Mouse (Mus musculus) embryonic facial prominence, embryonic 15.5 days (tissue): ENCODE results near the gene Tspan2. TPM values are rescaled to one million over a fixed set of nuclear protein-coding genes. Genes with fewer than 3 reads are reported as not detected.

ENCODE experiments used
- ATAC-seq: fragments of 200-750 bp; cut with Nextera tagmentation; 2 replicates; pipeline ENCODE4 v1.8.0; 2017; ENCODE audit warnings: low read depth, moderate TSS enrichment; ENCODE audit not compliant: insufficient number of reproducible peaks, low FRiP score, low TSS enrichment
- H3K27ac ChIP-seq: fragments of 300-500 bp; sonication (generic); replicated peaks from 2 replicates; pipeline ENCODE4 v1.5.1; 2015; ENCODE audit warnings: mild to moderate bottlenecking, inconsistent platforms
- H3K27me3 ChIP-seq: fragments of 300-500 bp; sonication (generic); 2 replicates; pipeline ENCODE4 v1.6.1; 2015; ENCODE audit warnings: inconsistent platforms
- H3K36me3 ChIP-seq: fragments of 300-500 bp; sonication (generic); 2 replicates; pipeline ENCODE4 v1.6.1; 2015; ENCODE audit warnings: mild to moderate bottlenecking, inconsistent platforms
- H3K4me1 ChIP-seq: fragments of 300-500 bp; sonication (generic); 2 replicates; pipeline ENCODE4 v1.6.1; 2015; ENCODE audit warnings: inconsistent platforms
- H3K4me2 ChIP-seq: fragments of 300-500 bp; sonication (generic); replicated peaks from 2 replicates; pipeline ENCODE4 v1.6.1; 2015; ENCODE audit warnings: mild to moderate bottlenecking, inconsistent platforms
- H3K4me3 ChIP-seq: fragments of 300-500 bp; sonication (generic); replicated peaks from 2 replicates; pipeline ENCODE4 v1.5.1; 2015; ENCODE audit warnings: mild to moderate bottlenecking, inconsistent platforms
- H3K9ac ChIP-seq: fragments of 300-500 bp; sonication (generic); 2 replicates; pipeline ENCODE4 v1.6.1; 2015; ENCODE audit warnings: inconsistent platforms
- H3K9me3 ChIP-seq: fragments of 300-500 bp; sonication (generic); replicated peaks from 2 replicates; pipeline ENCODE4 v1.6.1; 2016; ENCODE audit warnings: inconsistent platforms
- WGBS: fragments of 180-500 bp; shearing (Covaris S2); methylation state at CpG from one replicate; pipeline ENCODE4 v1.1.7; 2015; 5-methylcytosine and 5-hydroxymethylcytosine counted together
- polyA plus RNA-seq: library from polyadenylated mRNA; unstranded; fragments of >200 nt; fragmentation: Nextera tagmentation; extraction: Ambion mirVana; gene quantifications from 2 replicates; pipeline ENCODE4 v1.2.1, GENCODE M21; 2015

Gene Tspan2
- polyA plus RNA-seq, 1 experiment from 2014 or later: 7.1 TPM

- no peak overlapping the region for H3K4me2 ChIP-seq
- ATAC-seq: no peak
- no peak overlapping the region for H3K27ac ChIP-seq
- H3K27me3 ChIP-seq: no peaks in the 10 kb centered on the region
- 64% methylated on average over 5 of the region's 5 CpGs for WGBS
- H3K4me1 ChIP-seq: peaks cover 4% of the 10 kb centered on the region; the same call in 1 of the 2 replicates
- H3K9me3 ChIP-seq: no peaks in the 10 kb centered on the region
- H3K36me3 ChIP-seq: no peaks in the 10 kb centered on the region
- H3K4me3 ChIP-seq: no peak overlapping the region
- no peak overlapping the region for H3K9ac ChIP-seq
These were observed 14.4 kb downstream of the Tspan2 start for GRCm38 (mm10) chr3:102748686-102749085.

DNA sequence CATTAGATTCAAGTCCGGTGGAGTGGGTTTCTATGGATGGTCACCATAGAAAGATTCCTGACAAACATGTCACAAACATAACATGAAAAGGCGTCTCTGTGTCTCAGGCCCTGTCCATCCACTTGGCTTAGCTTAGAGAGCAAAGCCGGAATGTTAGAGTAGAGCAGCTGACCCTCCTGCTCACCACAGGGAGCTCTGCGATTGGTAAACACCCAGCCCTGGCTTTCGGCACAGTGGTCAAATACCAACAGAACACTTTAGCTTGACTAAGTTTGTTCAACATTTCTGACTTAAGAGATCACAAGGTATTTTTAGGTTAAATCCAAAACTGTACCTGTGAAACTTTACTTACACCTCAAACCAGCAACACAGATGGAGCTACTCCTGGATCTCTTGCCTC lies 16.8 kb downstream of the Tspan2 start:
- H3K9ac ChIP-seq: no peak overlapping the region
- ATAC-seq: no peak
- H3K36me3 ChIP-seq: no peaks in the 10 kb centered on the region
- no peaks in the 10 kb centered on the region for H3K9me3 ChIP-seq
- 0 out of 2 replicates have a peak, but pooled peaks cover 4% of the 10 kb centered on the region for H3K4me1 ChIP-seq
- no peak overlapping the region for H3K4me3 ChIP-seq
- H3K27ac ChIP-seq: no peak overlapping the region
- no peak overlapping the region for H3K4me2 ChIP-seq
- no peaks in the 10 kb centered on the region for H3K27me3 ChIP-seq
- WGBS: 84% methylated on average over 5 of the region's 5 CpGs

GRCm38 (mm10) chr3:102751536-102751935 lies 17.2 kb downstream of the Tspan2 start:
- Histone ChIP-seq H3K27ac (no peak overlapping the region), H3K4me3 (no peak overlapping the region)
- 86% methylated on average over 3 of the region's 3 CpGs for WGBS

DNA sequence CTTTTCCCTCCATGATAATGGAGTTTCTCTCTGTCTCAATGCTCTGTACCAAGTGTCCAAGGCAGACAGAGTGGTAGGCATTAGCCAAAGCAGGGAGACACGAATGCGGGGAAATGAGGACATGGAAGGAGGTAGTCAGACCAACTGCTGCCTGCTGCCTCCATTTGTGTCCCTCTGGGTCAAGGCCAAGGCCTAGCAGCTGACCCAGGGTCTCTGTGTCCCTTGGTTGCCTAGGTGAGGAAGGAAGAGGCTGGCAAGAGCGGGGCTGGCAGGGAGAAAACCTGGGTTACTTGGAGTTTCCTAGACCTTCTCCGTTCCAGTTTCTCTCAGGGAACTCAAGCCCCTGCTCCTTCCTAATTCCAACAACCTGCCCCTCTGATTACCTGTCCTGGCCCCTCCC lies 17.7 kb downstream of the Tspan2 start:
- Histone ChIP-seq H3K27ac (no peak overlapping the region), H3K27me3 (no peaks in the 10 kb centered on the region), H3K4me1 (0 out of 2 replicates have a peak, but pooled peaks cover 1% of the 10 kb centered on the region), H3K4me2 (no peak overlapping the region), H3K4me3 (no peak overlapping the region), H3K36me3 (no peaks in the 10 kb centered on the region), H3K9me3 (no peaks in the 10 kb centered on the region), H3K9ac (no peak overlapping the region)
- 94% methylated on average over 4 of the region's 4 CpGs for WGBS
- ATAC-seq: no peak

More at GRCm38 (mm10) chr3:102751536-102751935, 17.2 kb downstream of the Tspan2 start:
- Histone ChIP-seq H3K36me3 (no peaks in the 10 kb centered on the region), H3K4me2 (no peak overlapping the region), H3K4me1 (0 out of 2 replicates have a peak, but pooled peaks cover 4% of the 10 kb centered on the region), H3K27me3 (no peaks in the 10 kb centered on the region), H3K9ac (no peak overlapping the region), H3K9me3 (no peaks in the 10 kb centered on the region)
- no peak for ATAC-seq

GRCm38 (mm10) chr3:102752457-102752856 lies 18.1 kb downstream of the Tspan2 start:
- Histone ChIP-seq H3K4me2 (no peak overlapping the region), H3K36me3 (no peaks in the 10 kb centered on the region), H3K4me1 (no peaks in the 10 kb centered on the region), H3K4me3 (no peak overlapping the region), H3K27me3 (no peaks in the 10 kb centered on the region), H3K9me3 (no peaks in the 10 kb centered on the region), H3K27ac (no peak overlapping the region), H3K9ac (no peak overlapping the region)
- WGBS: 67% methylated on average over 5 of the region's 5 CpGs
- no peak for ATAC-seq

- H3K4me1 ChIP-seq: no peaks in the 10 kb centered on the region
- ATAC-seq: no peak
- no peak overlapping the region for H3K9ac ChIP-seq
- H3K9me3 ChIP-seq: no peaks in the 10 kb centered on the region
- H3K4me3 ChIP-seq: no peak overlapping the region
- no peak overlapping the region for H3K27ac ChIP-seq
- no peaks in the 10 kb centered on the region for H3K36me3 ChIP-seq
- WGBS: 38% methylated on average over 1 of the region's 1 CpGs
- no peak overlapping the region for H3K4me2 ChIP-seq
- H3K27me3 ChIP-seq: no peaks in the 10 kb centered on the region
These were observed 21.5 kb downstream of the Tspan2 start for GRCm38 (mm10) chr3:102755801-102756200.

DNA sequence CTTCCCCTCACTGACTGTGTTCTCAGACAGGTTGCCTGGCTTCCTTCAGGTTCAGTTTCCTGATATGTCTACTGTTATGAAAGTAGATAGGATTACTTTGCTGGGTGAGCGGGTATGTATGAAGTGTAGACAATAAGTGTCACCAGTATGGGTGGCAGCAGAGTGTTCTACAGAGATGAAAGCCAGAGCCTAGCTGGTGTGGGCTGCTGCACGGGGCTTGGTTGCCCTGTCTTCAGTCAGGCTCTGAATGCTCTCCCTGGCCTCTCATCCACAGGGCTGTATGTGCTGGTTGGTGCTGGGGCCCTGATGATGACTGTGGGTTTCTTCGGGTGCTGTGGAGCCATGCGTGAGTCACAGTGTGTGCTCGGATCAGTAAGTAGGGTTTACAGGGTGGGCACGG lies 22.7 kb downstream of the Tspan2 start:
- no peaks in the 10 kb centered on the region for H3K27me3 ChIP-seq
- H3K36me3 ChIP-seq: no peaks in the 10 kb centered on the region
- no peaks in the 10 kb centered on the region for H3K9me3 ChIP-seq
- H3K9ac ChIP-seq: no peak overlapping the region
- no peak for ATAC-seq
- H3K4me3 ChIP-seq: no peak overlapping the region
- no peak overlapping the region for H3K4me2 ChIP-seq
- 82% methylated on average over 6 of the region's 6 CpGs for WGBS
- H3K4me1 ChIP-seq: no peaks in the 10 kb centered on the region
- no peak overlapping the region for H3K27ac ChIP-seq

GRCm38 (mm10) chr3:102760236-102760635 lies 25.9 kb downstream of the Tspan2 start:
- no peak overlapping the region for H3K9ac ChIP-seq
- H3K27me3 ChIP-seq: no peaks in the 10 kb centered on the region
- no peaks in the 10 kb centered on the region for H3K9me3 ChIP-seq
- no peak overlapping the region for H3K4me3 ChIP-seq
- no peak overlapping the region for H3K27ac ChIP-seq
- peaks cover 10% of the 10 kb centered on the region; the same call in 1 of the 2 replicates for H3K4me1 ChIP-seq
- no peak for ATAC-seq
- H3K36me3 ChIP-seq: no peaks in the 10 kb centered on the region
- H3K4me2 ChIP-seq: no peak overlapping the region
- 74% methylated on average over 3 of the region's 3 CpGs for WGBS

DNA sequence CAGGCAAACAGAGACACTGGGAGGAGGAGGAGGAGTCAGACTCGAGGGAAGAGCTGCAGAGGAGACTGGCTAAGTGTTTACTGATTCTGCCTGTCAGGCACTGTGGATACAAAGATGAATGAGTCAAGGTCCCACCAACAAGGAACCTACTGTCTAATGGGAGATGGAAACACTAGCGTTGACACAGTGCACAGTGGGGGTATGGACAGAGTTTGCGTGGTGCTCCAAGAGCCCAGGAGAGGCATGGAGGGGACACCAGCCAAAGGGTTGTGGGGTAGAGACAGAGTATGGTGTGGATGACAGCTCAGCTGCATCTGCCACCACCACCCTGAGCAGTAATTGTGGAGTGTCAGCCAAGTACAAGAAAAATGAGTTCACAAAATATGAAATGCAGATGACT lies 28.1 kb downstream of the Tspan2 start:
- Histone ChIP-seq H3K4me3 (no peak overlapping the region), H3K27me3 (no peaks in the 10 kb centered on the region), H3K9ac (no peak overlapping the region), H3K4me1 (peaks cover 10% of the 10 kb centered on the region; the same call in 1 of the 2 replicates), H3K9me3 (no peaks in the 10 kb centered on the region), H3K4me2 (no peak overlapping the region), H3K27ac (no peak overlapping the region), H3K36me3 (no peaks in the 10 kb centered on the region)
- no peak for ATAC-seq
- 47% methylated on average over 3 of the region's 3 CpGs for WGBS

GRCm38 (mm10) chr3:102763713-102764400 lies 29.5 kb downstream of the Tspan2 start:
- Histone ChIP-seq H3K4me2 (no peak overlapping the region), H3K27ac (no peak overlapping the region), H3K36me3 (no peaks in the 10 kb centered on the region), H3K4me1 (peaks cover 10% of the 10 kb centered on the region; the same call in 1 of the 2 replicates), H3K9ac (no peak overlapping the region), H3K27me3 (no peaks in the 10 kb centered on the region), H3K4me3 (no peak overlapping the region), H3K9me3 (no peaks in the 10 kb centered on the region)
- 33% methylated on average over 10 of the region's 10 CpGs for WGBS
- no peak for ATAC-seq

- no peak for ATAC-seq
- H3K4me1 ChIP-seq: peaks cover 10% of the 10 kb centered on the region; the same call in 1 of the 2 replicates
- no peaks in the 10 kb centered on the region for H3K27me3 ChIP-seq
- H3K4me3 ChIP-seq: no peak overlapping the region
- H3K36me3 ChIP-seq: no peaks in the 10 kb centered on the region
- no peak overlapping the region for H3K9ac ChIP-seq
- WGBS: 64% methylated on average over 7 of the region's 7 CpGs
- H3K4me2 ChIP-seq: no peak overlapping the region
- H3K9me3 ChIP-seq: no peaks in the 10 kb centered on the region
- H3K27ac ChIP-seq: no peak overlapping the region
These were observed 30.5 kb downstream of the Tspan2 start for GRCm38 (mm10) chr3:102764850-102765249.

DNA sequence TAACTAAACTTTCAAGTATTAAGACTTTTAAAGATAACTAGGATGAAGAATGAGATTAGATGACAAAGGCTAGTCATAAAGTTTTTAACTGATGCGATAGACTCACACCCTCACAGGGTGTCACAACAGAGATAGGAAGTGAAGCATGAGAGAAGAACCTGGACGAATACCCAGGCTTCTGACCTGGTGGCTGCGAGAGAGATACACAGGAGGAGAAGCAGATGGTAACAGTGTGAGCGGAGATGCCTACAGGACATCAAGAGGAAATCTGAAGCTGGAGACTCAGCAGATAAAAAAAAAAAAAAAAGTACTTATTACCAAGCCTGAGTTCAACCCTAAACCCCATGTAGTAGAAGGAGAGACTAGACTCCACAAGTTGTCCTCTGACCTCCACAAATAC lies 38.7 kb downstream of the Tspan2 start:
- H3K27me3 ChIP-seq: no peaks in the 10 kb centered on the region
- H3K27ac ChIP-seq: no peak overlapping the region
- no peak overlapping the region for H3K4me3 ChIP-seq
- no peaks in the 10 kb centered on the region for H3K4me1 ChIP-seq
- no peak overlapping the region for H3K4me2 ChIP-seq
- no peaks in the 10 kb centered on the region for H3K36me3 ChIP-seq
- ATAC-seq: no peak
- no peaks in the 10 kb centered on the region for H3K9me3 ChIP-seq
- 87% methylated on average over 4 of the region's 4 CpGs for WGBS
- no peak overlapping the region for H3K9ac ChIP-seq
